Mouse (Mus musculus): Measurements from ENCODE around the gene Rab3gap1. TPM values are rescaled to one million over a fixed set of nuclear protein-coding genes. Genes with fewer than 3 reads are reported as not detected.

Gene Rab3gap1
- total and polyA plus RNA-seq, 3 experiments, result 11.4 to 36.2 (median 34.1) TPM

DNA sequence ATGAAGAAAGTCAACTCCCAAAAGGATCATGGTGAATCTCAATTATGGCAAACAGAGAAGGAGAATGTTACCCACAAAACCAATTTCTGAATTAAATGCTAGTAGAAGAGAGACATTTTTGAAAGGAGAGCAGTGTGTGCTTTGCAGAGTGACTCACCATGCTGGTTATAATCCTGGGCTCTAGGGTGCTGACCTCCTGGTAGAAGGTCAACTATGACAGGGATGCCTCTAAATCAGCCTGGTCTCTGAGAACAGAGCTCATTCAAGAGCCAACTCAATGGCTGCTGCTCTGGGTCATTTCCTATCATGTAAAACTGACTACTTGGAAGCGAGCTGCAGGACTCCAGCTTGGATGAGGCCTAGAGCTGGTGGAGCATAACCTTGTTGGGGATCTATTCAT lies 92.6 kb downstream of the Rab3gap1 start:
- H3K27ac ChIP-seq, result no peak overlapping the region
- no peaks in the 10 kb centered on the region for H3K27me3 ChIP-seq (ENCODE audit: control insufficient read depth, insufficient read depth, low read length)
- H3K9ac ChIP-seq (ENCODE audit: low read depth, low read length), result no peak overlapping the region
- DNase-seq, result no peak
- WGBS, result 89% methylated on average over 1 of the region's 1 CpGs
- H3K4me1 ChIP-seq (ENCODE audit: control insufficient read depth, insufficient read depth, low read length), result peaks cover 3% of the 10 kb centered on the region
- intact Hi-C loops (cut with DNase I), result no loop called here
- no peaks in the 10 kb centered on the region for H3K79me2 ChIP-seq (replicated peaks; ENCODE audit: control insufficient read depth, insufficient read depth, low read length)
- TF ChIP-seq EP300 (IDR thresholded peaks at IDR 0.05; ENCODE audit: insufficient read depth, low read depth, low read length) (no peak), CTCF (IDR thresholded peaks at IDR 0.05) (no peak), POLR2A (IDR thresholded peaks at IDR 0.05; ENCODE audit: insufficient read depth, low read depth, low read length) (no peak)
- no peak overlapping the region for H3K4me3 ChIP-seq
- H3K36me3 ChIP-seq (ENCODE audit: control insufficient read depth, insufficient read depth, low read length), result no peaks in the 10 kb centered on the region

DNA sequence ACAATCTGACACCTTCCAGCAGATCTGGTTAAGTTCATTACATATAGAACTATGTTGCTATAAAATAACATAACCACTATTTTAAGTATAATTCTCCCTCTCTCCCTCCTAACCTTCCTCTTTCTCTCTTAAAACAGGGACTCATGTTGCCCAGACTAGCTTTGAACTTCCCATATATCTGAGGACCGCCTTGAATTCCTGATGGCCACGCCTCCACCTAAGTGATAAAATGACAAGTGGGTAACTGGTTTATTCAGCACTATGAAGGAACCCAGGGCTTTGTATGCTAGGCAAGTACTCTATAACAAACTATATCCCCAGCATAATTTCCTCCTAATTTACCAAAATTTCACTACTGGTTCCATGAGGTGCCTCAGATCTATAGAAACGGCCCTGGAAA lies 94.8 kb downstream of the Rab3gap1 start:
- H3K4me3 ChIP-seq, result no peak overlapping the region
- H3K79me2 ChIP-seq (replicated peaks; ENCODE audit: control insufficient read depth, insufficient read depth, low read length), result no peaks in the 10 kb centered on the region
- TF ChIP-seq EP300 (IDR thresholded peaks at IDR 0.05; ENCODE audit: insufficient read depth, low read depth, low read length) (no peak), POLR2A (IDR thresholded peaks at IDR 0.05; ENCODE audit: insufficient read depth, low read depth, low read length) (no peak), CTCF (IDR thresholded peaks at IDR 0.05) (no peak)
- H3K36me3 ChIP-seq (ENCODE audit: control insufficient read depth, insufficient read depth, low read length), result no peaks in the 10 kb centered on the region
- no peak for DNase-seq
- H3K4me1 ChIP-seq (ENCODE audit: control insufficient read depth, insufficient read depth, low read length), result peaks cover 3% of the 10 kb centered on the region
- 81% methylated on average over 3 of the region's 3 CpGs for WGBS
- intact Hi-C loops (cut with DNase I), result no loop called here
- H3K9ac ChIP-seq (ENCODE audit: low read depth, low read length), result no peak overlapping the region
- no peaks in the 10 kb centered on the region for H3K27me3 ChIP-seq (ENCODE audit: control insufficient read depth, insufficient read depth, low read length)
- H3K27ac ChIP-seq, result no peak overlapping the region

DNA sequence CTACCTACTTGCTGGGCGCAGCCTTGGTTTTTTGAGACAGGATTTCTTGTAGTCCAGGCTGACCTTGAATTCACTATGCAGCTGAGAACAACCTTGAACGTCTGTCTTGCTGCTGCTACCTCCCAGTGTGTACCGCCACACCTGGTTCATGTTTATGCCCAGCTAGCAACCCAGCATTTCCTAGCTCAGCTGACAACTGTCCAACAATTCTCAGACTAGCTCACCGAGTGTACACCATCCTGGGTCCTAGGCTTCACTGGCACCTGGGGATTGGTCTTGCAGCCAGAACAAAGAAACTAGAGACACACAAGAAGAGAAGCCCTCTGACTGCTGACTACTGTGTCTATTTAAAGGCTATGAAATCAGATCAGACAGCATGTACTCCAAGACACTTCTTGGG lies 102.3 kb downstream of the Rab3gap1 start:
- WGBS, result 76% methylated on average over 4 of the region's 4 CpGs
- DNase-seq, result no peak

DNA sequence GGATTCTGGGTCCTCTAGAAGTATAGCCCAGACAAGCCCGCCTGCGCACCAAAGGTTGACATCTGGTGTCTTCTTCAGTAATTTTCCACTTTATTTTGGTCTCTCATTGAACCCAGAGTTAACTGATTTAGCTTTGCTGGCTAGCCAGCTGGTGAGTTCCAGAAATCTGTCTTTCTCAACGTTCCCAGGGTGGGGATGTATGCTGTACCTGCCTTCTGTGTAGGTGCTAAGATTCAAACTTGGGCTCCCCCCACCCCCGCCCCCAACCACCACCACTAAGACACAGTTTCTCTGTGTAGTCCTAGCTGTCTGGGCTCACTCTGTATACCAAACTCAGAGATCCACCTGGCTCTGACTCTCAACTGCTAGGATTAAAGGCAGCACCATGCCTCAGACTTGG lies 105.5 kb downstream of the Rab3gap1 start:
- Histone ChIP-seq H3K27me3 (ENCODE audit: control insufficient read depth, insufficient read depth, low read length) (no peaks in the 10 kb centered on the region), H3K27ac (no peak overlapping the region), H3K9ac (ENCODE audit: low read depth, low read length) (no peak overlapping the region), H3K4me3 (no peak overlapping the region), H3K4me1 (ENCODE audit: control insufficient read depth, insufficient read depth, low read length) (no peaks in the 10 kb centered on the region; the same call in 1 of the 2 replicates), H3K79me2 (replicated peaks; ENCODE audit: control insufficient read depth, insufficient read depth, low read length) (no peaks in the 10 kb centered on the region), H3K36me3 (ENCODE audit: control insufficient read depth, insufficient read depth, low read length) (no peaks in the 10 kb centered on the region)
- intact Hi-C loops (cut with DNase I), result no loop called here
- WGBS, result 93% methylated on average over 4 of the region's 4 CpGs
- TF ChIP-seq EP300 (IDR thresholded peaks at IDR 0.05; ENCODE audit: insufficient read depth, low read depth, low read length), result no peak
- no peak for TF ChIP-seq POLR2A (IDR thresholded peaks at IDR 0.05; ENCODE audit: insufficient read depth, low read depth, low read length)
- no peak for TF ChIP-seq CTCF (IDR thresholded peaks at IDR 0.05)
- DNase-seq, result no peak

More for the DNA sequence above, 102.3 kb downstream of the Rab3gap1 start:
- Histone ChIP-seq H3K79me2 (replicated peaks; ENCODE audit: control insufficient read depth, insufficient read depth, low read length) (no peaks in the 10 kb centered on the region), H3K9ac (ENCODE audit: low read depth, low read length) (no peak overlapping the region), H3K36me3 (ENCODE audit: control insufficient read depth, insufficient read depth, low read length) (no peaks in the 10 kb centered on the region), H3K27ac (no peak overlapping the region), H3K4me1 (ENCODE audit: control insufficient read depth, insufficient read depth, low read length) (no peaks in the 10 kb centered on the region; the same call in 1 of the 2 replicates), H3K27me3 (ENCODE audit: control insufficient read depth, insufficient read depth, low read length) (no peaks in the 10 kb centered on the region), H3K4me3 (no peak overlapping the region)
- intact Hi-C loops (cut with DNase I), result no loop called here
- TF ChIP-seq POLR2A (IDR thresholded peaks at IDR 0.05; ENCODE audit: insufficient read depth, low read depth, low read length), result no peak
- no peak for TF ChIP-seq EP300 (IDR thresholded peaks at IDR 0.05; ENCODE audit: insufficient read depth, low read depth, low read length)
- no peak for TF ChIP-seq CTCF (IDR thresholded peaks at IDR 0.05)

DNA sequence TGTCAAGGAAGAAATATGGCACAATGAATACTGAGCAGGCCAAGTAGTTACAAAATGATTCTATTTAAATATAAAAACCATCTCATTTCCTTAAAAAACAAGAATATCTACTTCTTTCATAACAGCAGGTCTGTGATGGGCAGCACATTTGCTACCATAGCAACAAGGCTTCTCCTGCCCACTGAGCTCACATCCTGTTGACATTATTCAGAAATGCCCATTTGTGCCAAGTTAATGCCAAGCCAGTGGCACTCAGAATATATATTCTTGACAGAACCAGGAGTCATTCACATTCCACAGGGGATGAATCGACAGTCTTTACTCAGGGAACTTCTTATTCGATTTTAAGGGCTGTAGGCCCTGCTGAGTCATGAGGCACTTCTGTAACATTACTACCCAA lies 107.1 kb downstream of the Rab3gap1 start:
- Histone ChIP-seq H3K36me3 (ENCODE audit: control insufficient read depth, insufficient read depth, low read length) (no peaks in the 10 kb centered on the region), H3K27ac (no peak overlapping the region), H3K79me2 (replicated peaks; ENCODE audit: control insufficient read depth, insufficient read depth, low read length) (no peaks in the 10 kb centered on the region), H3K9ac (ENCODE audit: low read depth, low read length) (no peak overlapping the region), H3K4me1 (ENCODE audit: control insufficient read depth, insufficient read depth, low read length) (no peaks in the 10 kb centered on the region; the same call in 1 of the 2 replicates), H3K4me3 (no peak overlapping the region), H3K27me3 (ENCODE audit: control insufficient read depth, insufficient read depth, low read length) (no peaks in the 10 kb centered on the region)
- TF ChIP-seq CTCF (IDR thresholded peaks at IDR 0.05) (no peak), POLR2A (IDR thresholded peaks at IDR 0.05; ENCODE audit: insufficient read depth, low read depth, low read length) (no peak), EP300 (IDR thresholded peaks at IDR 0.05; ENCODE audit: insufficient read depth, low read depth, low read length) (no peak)
- intact Hi-C loops (cut with DNase I), result no loop called here
- WGBS, result 67% methylated on average over 2 of the region's 2 CpGs
- DNase-seq, result no peak

DNA sequence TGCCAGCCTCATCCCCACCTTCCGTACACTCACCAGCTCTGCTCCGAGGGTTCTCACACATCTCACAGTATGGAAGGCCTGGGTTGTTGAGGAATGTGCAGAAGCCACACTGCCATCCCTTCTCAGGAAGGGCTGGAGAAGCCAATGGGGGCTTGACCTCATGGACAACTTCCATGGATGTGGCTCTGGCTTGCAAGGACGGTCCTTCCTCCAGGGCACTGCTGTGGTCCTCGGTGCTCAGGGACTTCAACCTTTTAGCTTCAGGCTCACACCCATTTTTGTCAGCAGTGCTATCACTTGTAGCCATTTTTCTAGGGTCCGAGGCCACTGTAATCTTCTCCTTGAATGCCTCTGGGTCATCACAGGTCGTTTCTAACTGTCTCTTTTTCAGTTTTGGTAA lies 107.5 kb downstream of the Rab3gap1 start:
- no peak overlapping the region for H3K9ac ChIP-seq (ENCODE audit: low read depth, low read length)
- TF ChIP-seq CTCF (IDR thresholded peaks at IDR 0.05), result no peak
- no peak for TF ChIP-seq EP300 (IDR thresholded peaks at IDR 0.05; ENCODE audit: insufficient read depth, low read depth, low read length)
- TF ChIP-seq POLR2A (IDR thresholded peaks at IDR 0.05; ENCODE audit: insufficient read depth, low read depth, low read length), result no peak
- H3K36me3 ChIP-seq (ENCODE audit: control insufficient read depth, insufficient read depth, low read length), result no peaks in the 10 kb centered on the region
- 87% methylated on average over 6 of the region's 6 CpGs for WGBS
- DNase-seq, result no peak
- H3K27me3 ChIP-seq (ENCODE audit: control insufficient read depth, insufficient read depth, low read length), result no peaks in the 10 kb centered on the region
- no peak overlapping the region for H3K4me3 ChIP-seq
- H3K27ac ChIP-seq, result no peak overlapping the region
- no peaks in the 10 kb centered on the region for H3K4me1 ChIP-seq (ENCODE audit: control insufficient read depth, insufficient read depth, low read length)
- intact Hi-C loops (cut with DNase I), result no loop called here
- H3K79me2 ChIP-seq (replicated peaks; ENCODE audit: control insufficient read depth, insufficient read depth, low read length), result no peaks in the 10 kb centered on the region

All from heart, adult 2 months (tissue).